Mouse (Mus musculus) neural tube, embryonic 10.5 days (tissue): Measurements from ENCODE around the gene Lin54.
A peak's percentile ranks its signal among the peaks of the same experiment; 100 is the strongest.
"Not testable (repeated sequence)": the region's sequence is repeated elsewhere in the genome, so short reads cannot be mapped to it uniquely, and the experiment has no call there.

Experiments used
- DNase-seq: peaks from one replicate; pipeline ENCODE4 v3.0.0-alpha.2; 2017; ENCODE audit warnings: low spot score; ENCODE audit errors: extremely low spot score

Gene Lin54

DNA sequence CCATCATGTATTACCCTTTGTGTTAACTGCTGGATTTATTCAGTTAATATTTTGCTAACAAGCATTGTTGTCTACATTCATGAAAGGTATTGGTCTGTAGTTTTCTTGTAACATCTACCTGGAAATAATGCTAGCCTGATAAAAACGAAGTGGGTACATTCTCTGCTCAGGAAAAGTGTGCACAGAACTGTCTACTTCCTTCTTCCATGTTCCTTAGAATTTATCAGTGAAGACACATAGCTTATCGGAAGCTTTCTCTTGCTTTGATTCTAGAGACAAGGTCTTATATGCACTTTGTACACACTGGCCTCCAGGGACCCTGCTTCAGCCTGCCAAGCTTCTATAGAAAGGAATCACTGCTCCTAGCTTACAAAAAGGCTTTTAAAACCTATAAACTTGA, 11.1 kb downstream of the Lin54 start:
- DNase-seq: no peak

DNA sequence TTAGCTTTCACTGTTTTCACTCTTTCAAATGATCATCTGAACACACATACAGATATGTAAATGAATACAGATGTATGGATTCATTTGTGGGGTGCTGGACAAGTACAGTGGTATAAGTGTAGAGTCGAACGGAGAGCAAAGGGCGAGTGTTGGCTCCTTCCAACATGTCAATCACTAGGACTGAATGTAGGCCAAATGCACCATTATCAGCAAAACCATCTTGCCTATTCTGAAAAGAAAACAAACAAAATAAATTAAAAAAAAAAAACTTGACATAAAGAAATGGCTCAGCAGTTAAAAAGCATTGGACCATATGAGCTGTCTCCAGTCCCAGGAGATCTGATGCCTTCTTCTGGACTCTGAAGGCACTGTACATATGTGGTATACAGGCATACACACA, 12.2 kb downstream of the Lin54 start:
- DNase-seq: no peak

DNA sequence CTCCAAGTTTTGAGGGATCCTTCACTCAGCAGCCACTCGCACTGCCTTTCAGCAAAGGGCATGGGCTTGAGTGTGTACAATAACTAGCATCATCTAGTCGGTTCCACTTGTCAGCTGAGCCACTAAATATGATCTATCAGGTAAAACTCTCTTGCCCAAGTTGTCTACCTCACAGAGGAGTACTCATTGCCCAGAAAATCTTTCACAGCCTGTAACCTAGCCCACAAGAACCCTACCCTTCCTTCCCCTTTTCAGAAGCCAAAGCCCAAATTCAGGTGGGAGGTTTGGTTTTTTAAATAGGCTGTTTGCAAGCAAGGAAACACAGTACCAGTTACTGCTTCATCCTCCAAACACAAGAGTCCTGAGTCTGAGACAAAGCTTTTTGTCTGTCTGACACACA, 13.3 kb downstream of the Lin54 start:
- DNase-seq: no peak

DNA sequence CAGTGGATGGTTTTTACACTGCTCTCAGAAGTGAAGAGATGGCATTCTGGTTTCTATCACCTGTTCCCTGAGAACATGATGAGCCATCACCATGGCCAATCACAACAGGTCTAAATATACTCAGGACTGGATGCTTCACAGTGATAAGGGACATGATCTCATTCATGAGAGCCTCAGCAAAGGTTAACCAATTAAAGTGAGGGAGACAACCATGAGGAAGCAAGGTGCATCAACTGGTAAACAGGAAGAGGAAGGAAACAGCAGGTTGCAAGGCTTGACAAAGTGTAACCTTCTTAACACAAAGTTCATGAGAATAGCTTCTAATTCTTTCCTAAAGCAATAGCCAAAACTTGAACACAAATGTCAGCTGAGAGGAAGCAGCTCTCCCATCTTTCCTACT, 16.9 kb downstream of the Lin54 start:
- DNase-seq: no peak

DNA sequence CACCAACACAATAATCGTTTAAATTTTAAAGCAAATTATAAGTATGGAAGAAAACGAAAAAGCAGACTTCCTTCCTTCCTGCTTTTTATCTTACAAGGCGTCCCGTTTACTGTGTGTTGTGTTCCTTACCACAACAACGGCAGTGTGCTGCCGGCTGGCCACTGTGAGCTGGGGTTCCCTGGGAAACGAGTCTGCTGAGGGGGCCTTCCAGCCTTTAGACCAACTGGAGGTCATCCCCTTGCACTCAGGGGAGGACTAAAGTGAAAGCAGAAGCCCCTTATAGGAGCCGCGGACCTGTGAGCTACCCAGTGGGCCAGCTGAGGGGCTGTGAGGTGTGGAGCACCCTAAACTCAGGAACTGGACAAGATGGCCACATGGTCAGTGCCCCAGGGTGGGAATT, 22.8 kb downstream of the Lin54 start:
- no peak for DNase-seq

DNA sequence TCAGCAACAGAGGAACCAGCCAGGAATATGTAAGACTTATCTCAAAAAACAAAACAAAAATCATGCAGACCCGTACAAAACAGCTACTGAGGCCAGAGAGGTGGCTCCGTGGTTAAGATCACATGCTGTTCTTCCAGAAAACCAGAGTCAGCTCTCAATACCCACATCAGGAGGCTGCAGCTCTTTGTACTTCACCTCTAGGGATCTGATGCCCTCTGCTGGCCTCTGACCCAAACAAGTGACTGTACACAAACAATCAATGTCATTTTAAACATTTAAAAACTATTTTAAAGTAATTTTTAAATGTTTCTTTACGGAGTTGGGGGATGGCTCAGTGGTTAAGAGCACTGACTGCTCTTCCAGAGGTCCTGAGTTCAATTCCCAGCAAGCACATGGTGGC, 24.1 kb downstream of the Lin54 start:
- no peak for DNase-seq

DNA sequence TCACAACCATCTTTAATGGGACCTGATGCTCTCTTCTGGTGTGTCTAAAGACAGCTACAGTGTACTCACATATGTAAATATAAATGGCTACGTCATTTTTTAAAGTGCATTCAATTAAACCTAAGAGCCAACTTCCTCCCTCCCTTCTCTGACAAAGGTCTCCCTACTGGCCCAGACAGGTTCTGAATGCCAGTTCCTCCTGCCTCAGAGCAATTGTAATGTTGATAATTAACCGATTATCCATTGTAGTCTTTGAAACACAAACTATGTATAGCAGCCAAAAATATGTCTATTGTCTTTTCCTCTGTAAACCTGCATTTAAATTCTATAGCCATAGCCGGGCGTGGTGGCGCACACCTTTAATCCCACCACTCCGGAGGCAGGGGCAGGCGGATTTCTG, 33.1 kb downstream of the Lin54 start:
- DNase-seq: no peak

DNA sequence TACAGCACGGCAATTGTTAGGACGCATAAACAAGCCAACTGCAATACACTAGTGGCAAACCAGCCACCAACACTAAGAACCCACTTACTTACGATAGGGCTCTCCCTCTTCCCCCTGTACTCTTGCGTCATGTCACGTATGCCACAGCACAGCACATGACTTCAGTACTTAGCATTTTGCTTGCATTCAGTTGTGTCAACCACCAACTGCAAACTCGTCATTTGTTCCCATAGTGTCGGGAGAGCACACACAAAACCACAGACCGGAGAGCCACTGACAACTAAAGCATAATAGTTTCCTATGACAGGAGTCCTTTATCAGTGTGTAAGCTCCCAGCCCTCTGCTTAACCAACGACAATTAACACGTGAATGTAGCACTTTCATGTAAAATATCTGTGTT, 33.8 kb downstream of the Lin54 start:
- no peak for DNase-seq

DNA sequence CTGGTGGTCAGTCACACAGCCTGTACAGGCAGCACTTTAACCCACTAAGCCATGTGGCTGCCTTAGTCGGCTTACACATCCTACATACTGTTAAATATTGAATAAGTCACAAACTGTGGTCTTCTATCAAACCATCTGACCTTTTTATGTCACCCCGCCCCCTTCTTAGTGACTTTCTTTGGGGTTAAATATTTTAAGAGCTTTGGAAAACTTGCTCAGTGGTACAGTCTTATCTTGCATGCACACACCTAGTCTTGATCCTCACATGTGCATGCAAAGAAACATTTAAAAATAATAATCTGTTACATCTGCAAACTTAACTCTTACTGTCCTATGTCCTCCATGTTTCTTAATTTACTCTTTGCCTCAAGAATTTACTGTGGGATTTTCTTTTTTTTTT, 38.1 kb downstream of the Lin54 start:
- no peak for DNase-seq

DNA sequence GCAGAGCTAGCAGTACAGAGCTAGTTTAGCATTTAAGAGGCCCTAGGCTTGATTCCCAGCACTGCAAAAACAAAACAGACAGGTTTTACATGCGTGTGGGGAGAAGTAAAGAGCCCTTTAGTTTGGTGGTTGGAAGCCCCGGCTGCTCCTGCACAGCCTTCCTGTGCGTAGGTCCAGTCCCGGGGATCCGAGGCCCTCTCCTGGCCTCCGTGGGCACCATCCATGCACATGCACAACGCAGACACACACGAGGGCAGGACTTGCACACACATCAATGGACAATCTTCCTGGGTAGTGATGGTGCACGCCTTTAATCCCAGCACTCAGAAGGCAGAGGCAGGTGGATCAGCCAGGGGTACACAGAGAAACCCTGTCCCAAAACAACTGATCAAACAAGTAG, 38.9 kb downstream of the Lin54 start:
- DNase-seq: no peak

DNA sequence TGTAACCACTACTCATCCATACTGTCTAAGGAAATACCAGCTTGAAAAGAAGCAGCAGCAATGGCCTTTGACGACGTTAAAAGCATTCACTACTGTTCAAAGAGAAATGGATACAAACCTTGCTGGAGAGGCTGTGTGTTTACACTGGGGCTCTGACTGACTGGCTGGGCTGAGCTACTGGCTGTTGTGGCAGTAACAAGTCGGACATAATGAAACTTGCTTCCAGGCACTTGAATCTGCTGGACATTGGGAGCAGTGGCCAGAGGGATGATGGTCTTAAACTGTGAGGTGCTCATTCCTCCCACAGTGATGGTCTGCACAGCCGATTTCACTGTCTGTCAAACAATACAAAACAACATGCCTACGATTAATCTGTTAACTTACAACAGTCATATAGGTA, 41.0 kb downstream of the Lin54 start:
- DNase-seq: no peak

DNA sequence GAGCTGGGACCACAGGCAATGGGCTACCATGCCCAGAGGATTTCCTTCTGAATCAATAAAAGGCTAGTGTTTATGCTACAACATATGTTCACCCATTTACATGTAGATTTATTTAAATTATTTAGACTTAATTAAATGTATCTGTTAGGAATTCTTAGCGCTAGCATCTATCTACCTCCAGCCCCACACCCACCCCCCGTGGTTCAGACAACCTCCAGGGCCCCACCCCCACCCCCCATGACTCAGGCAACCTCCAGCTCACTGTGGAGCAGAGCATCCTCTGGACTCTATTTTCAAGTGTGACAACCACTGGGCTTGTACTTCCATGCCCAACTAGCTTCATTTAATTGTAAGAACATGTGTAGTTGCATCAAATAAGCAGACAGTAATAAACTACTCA, 48.6 kb downstream of the Lin54 start:
- no peak for DNase-seq

DNA sequence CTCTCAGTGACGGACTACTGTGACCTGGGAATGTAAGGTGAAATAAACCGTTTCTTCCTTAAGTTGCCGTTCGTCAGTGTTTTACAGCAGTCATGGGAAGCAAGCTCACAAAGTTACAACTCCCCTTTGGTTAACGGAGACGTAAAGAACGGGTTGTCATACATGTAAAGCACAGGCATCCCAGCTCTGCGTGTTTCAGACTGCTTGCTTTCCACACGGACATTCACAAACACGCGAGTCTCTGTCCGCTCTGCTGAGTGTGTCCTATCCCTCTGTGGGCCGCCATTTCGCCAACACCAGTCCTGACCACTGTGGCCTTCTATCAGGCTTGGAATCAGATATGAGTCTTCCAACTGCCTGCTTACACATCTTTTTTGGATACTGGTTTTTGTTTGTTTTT, 61.6 kb downstream of the Lin54 start:
- DNase-seq: no peak

DNA sequence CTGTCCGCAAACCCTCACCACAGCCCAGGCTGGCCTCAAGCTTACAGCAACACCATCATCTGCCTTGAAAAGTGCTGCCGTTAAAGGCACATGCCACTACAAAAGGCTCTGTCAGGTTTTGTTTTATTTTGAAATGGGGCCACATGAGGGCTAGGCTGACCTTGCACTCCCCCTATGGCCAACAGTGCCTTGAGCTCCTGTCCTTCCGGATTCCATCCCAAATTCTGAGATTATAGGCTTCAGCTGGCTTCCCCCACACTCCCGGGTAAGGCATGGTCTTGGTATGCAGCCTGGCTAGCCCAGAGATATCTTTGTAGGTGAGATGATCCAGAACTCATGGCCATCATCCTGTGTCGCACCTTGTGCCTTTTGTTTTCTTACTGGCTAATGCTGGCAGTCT, 62.5 kb downstream of the Lin54 start:
- no peak for DNase-seq

DNA sequence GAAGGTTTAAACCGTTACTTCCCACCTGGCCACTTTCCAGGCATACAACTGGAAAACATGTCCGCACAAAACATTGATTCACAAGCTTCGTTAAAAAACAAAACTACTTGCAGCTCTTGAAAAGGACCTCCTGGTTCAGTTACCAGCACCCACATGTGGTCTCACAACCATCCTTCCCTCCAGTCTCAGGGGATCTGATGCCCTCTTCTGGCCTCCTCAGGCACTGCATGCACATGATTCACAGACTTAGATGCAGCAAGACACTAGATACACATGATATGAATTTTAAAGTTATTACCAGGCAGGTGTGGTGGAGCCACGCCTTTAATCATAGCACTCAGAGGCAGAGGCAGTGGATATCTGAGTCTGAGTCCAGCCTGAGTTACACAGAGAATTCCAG, 63.4 kb downstream of the Lin54 start:
- DNase-seq: no peak

DNA sequence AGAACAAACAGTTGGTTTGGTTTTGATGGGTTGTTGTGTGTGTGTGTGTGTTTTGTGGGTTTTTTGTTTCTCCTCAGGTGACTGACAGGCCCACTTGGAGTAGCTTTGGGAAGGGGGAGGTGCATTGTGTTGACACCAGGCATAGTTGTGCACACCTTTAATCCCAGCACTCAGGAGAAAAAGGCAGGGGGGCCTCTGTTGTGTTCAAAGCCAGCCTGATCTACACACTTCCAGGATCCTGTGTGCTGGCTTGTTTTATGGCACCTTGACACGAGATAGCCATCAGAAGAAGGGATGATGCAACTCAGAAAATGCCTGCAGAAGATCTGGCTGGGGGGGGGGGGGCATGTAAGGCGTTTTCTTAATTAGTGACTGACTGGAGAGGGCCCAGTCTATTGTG, 69.5 kb downstream of the Lin54 start:
- no peak for DNase-seq

DNA sequence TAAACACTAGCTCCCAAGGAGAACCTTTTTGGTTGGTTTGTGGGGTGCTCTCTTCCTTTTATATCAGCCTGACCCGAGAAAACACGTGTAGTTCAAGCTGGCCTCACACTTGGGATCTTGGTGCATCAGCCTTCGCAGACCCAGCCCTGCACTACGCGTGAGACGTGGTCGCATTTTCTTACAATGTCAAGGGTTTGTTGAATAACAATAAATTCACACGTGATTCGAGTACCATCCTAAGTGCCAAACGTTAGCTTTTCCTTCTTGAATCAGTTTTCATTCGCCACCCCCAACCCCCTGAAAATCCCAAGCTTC, 70.4 kb downstream of the Lin54 start:
- no peak for DNase-seq

DNA sequence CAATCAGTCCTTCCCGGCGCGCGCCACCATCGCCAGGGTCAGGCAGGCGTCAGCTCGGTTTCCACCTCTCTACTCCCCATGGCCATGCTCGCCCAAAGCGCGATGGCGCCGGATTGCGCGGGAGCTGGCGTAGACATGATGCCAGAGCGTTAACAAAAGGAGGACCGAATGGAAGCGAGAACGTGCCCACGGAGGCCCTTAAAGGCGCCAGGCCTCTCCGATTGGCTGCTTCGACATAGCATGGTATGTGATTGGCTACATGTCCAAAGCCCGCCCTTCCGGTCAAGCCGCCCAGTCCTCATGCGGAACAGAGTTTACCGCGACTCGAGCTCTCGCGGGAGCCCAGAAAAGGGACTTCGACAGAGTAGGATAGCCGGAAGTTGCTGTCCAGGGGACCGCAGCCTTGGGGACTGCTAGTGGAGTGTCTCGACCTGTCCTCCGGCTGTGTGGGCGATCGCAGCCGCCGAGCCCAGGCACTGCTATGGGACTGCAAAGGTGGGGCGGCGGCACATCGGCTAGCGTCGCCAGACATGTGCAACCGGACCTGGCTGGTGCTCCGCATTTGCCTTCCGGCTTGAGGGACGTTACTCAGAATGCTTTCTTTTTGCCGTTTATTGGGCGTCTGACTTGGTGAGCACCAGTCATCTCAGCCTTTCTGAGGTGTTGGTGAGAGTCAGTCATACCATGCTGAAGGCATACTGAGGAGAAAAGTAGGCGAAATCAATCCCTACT, 70.9 kb downstream of the Lin54 start:
- peak; percentile 95 for DNase-seq

DNA sequence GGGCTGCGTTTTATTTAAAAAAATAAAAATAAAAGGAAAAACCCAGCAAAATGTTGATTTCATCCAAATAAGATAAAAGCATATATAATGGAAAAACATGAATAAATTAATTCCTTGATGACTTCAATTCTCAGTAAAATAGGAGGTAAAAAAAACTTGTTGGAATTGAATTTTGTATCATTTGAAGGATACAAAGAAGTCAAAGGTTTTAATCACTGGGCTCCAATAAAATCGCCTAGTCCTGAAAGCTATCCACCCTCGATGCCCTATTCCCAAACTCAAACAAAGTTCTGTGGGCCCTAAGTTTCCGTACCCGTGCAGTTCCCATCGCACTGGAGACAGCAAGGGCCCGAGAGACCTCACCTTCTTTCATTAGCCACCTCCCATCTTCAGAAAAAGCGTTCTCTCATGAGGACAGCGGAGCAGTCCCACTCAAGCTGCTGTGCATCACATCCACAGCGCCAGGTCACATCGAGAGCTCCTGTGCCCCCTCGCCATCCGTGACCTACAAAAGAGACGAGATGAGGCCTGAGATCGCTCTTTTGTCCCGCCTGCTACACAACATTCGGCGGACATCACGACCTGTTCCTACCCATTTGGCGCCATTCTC, 71.6 kb downstream of the Lin54 start:
- DNase-seq: no peak

DNA sequence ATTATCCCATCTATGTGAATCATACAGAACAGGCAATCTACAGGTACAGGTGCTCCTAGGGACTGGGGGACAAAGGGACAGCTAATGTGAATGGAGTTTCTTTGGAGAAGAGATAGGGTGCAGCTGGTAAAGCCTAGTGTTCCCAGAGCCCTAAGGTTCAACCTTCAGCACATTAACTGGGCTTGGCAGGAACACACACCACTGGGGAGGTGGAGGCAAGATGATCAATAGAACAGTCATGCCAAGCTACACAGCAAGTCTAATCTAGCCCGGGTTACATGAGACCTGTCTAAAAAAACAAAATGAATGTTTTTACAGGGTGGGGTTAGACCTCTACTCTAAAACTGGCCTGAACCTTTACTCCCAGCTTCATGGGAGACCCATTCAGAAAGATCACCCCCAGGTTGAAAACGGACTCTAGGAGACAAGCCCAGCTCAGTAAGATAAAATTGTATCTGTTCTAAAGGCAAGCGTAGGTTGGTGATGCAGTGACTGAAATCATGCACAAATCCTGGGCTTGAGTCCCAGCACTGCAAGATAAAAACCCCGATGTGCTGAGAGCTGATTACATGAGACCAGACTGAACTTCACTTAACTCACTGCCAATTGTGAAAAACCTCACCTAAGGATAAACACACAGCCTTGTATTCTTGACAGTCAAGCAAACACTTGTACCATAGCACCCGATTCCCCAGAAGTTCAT, 72.3 kb downstream of the Lin54 start:
- peak; percentile 20 for DNase-seq

DNA sequence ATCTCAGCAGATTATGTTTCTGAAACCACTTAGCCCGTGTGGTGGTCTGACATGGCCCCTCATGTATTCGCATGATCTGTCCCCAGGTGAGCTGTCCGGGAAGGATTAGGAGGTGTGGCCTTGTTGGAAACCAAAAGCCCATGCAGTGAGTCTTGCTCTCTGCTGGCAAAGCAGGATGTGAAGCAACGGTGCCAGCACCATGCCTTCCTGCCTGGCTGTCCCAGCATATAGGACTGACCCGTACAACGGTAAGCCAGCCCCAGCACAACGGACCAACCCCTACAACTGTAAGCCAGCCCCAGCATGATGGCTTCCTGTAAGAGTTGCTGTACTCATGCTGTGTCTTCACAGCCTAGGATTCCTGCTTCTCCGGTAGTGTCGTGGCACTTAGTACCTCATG, 73.2 kb downstream of the Lin54 start:
- no peak for DNase-seq

DNA sequence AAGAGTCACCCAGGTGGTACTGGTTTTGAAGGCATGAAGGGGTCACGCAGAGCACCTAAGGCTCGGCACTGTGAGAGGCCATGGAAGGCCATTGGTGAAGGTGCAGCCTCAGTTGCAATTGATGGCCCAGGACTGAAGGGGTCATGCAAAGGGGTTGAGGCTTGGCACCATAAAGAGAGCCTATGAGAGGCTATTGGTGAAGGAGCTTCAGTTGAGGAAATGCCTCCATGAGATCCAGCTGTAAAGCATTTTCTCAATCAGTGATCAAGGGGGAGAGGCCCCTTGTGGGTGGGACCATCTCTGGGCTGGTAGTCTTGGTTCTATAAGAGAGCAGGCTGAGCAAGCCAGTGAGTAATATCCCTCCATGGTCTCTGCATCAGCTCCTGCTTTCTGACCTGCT, 74.6 kb downstream of the Lin54 start:
- DNase-seq: not testable (repeated sequence)

DNA sequence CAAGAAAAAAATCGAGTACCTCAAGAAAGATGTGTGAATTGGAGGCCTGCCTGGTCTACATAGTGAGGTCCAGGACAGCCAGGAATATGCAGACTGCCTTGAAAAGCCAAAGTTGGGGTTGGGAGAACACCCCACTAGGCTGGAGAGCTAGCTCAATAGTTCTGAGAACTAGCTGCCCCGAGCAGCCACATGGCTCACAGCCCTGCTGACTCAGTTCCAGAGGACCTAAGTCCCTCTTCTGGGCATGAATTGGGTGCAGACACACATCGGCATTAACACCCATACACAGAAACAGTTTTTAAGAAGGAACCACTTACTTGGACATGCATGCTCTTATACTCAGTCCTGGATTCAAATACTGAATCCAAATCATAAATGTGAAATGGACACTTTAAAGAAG, 76.2 kb downstream of the Lin54 start:
- DNase-seq: no peak
